Mouse (Mus musculus) cerebellum, adult 2 months (tissue): ENCODE results near the gene Cdh12.

Experiments used
- CTCF ChIP-seq: fragments of 200-500 bp; IDR thresholded peaks from 2 replicates; pipeline ENCODE4 v1.5.1; 2011; ENCODE audit warnings: low read depth, mild to moderate bottlenecking, control low read depth, low read length, moderate library complexity, borderline replicate concordance; ENCODE audit not compliant: insufficient read depth
- POLR2A ChIP-seq: fragments of 200-500 bp; IDR thresholded peaks from 2 replicates; pipeline ENCODE4 v1.6.1; 2011; ENCODE audit warnings: low read length, control low read depth, borderline replicate concordance; ENCODE audit not compliant: insufficient read depth

DNA sequence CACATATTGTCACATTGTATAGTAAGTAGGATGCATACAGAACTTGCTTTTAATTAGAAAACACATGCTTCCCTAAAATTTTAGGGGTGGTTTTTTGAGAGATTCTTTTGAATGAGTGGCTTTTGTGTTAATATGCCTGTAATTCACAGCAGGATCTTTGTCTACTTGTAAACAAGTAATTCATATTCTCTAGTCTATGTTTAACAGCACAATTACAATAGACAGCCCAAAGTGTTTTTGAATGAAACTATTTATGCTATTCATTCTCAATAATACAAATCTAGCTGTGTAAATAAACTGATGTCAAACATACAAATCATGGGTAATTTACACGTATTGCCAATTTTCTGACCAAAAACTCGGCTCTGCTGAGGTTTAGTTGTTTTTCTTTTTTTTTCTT lies 895.3 kb downstream of the Cdh12 start:
- TF ChIP-seq POLR2A (no peak), CTCF (no peak)
